Mouse (Mus musculus) spleen, adult 2 months (tissue): ENCODE results near the gene Akap12.

Source experiments
- CTCF ChIP-seq: fragments of 200-500 bp; IDR thresholded peaks from 2 replicates; pipeline ENCODE4 v1.5.1; 2011; ENCODE audit warnings: mild to moderate bottlenecking, inconsistent platforms; ENCODE audit not compliant: insufficient read depth, insufficient read length, insufficient replicate concordance; ENCODE audit errors: extremely low read depth
- POLR2A ChIP-seq: fragments of 200-500 bp; IDR thresholded peaks from 2 replicates; pipeline ENCODE4 v1.6.1; 2011; ENCODE audit warnings: low read depth, low read length, inconsistent platforms

GRCm38 (mm10) chr10:4334039-4334683, 68.0 kb downstream of the Akap12 start:
- TF ChIP-seq CTCF (no peak), POLR2A (peak; percentile 52; the same call in 1 of the 2 replicates)
